Mouse (Mus musculus): ENCODE results near the gene Kcnip3. TPM values are rescaled to one million over a fixed set of nuclear protein-coding genes. Genes with fewer than 3 reads are reported as not detected.

Gene Kcnip3
- polyA plus RNA-seq (2012; fragmentation: generic; extraction: Trizol), result 0.28 TPM

- H3ac ChIP-seq (ENCODE audit: control insufficient read depth, insufficient read length), result no peak within 1 kb of the TSS
- H3K4me3 ChIP-seq, result no peak within 1 kb of the TSS
- TF ChIP-seq MAX (IDR thresholded peaks at IDR 0.05; ENCODE audit: low read depth), result no peak
- no peak for TF ChIP-seq MYOD1 (IDR thresholded peaks at IDR 0.05; ENCODE audit: control insufficient read depth in 1 of 3, insufficient read length in 2 of 3, low read depth in 2 of 3)
- no peak for TF ChIP-seq E2F4 (IDR thresholded peaks at IDR 0.05; ENCODE audit: insufficient read depth)
- no peaks in the 10 kb centered on the region for H3K36me3 ChIP-seq (ENCODE audit: control insufficient read depth, insufficient read depth)
- H3K27me3 ChIP-seq (ENCODE audit: control insufficient read depth, insufficient read depth, insufficient read length), result peaks cover 41% of the 10 kb centered on the region
- H3K79me2 ChIP-seq (ENCODE audit: control insufficient read depth, insufficient read depth), result no peaks in the 10 kb centered on the region
- no peak within 1 kb of the TSS for H3K4me2 ChIP-seq (ENCODE audit: low read depth)
Observed at GRCm38 (mm10) chr2:127522006-127522441, at the start of gene Kcnip3. Kcnip3 (minus strand) TSS chr2:127522094.

DNA sequence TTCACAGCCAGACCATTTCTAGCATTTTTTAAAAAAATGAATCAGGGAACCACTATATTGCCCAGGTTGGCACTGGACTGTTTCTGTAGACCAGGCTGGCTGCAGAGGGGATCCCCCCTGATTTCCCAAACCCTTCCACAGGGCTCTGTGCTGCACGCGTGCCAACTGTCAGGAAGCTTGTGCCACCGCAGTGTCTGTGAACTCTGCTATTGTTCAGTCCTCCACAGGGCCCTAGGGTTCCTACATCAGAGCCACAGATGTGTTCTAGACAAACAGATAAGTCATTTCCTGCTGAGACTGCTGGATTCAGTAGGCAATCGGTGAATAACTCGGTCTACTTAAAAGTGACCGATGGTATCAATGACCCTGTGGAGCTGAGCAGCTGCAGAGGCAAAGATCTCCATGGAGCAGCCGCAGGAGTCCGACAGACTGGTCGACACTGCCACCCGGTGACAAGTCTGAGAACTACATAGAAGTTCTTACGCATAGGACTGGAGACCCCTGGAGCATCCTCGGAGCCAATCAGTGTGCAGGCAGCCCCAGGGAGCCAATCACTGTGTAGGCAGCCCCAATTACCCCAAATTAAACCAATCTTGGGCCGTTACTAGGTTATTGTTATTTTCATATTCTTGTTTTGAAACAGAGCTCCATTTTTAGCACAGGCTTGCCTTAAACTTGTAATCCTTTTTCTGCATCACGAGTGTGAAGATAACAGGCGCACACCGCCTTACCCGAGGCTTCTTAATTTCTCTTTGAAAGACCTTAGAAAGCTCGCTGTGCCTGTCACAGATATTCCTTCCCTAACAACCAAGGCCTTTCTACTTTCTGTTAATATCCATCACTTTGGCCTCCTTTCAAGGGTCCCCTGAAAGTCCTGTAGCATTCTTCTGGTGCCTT lies 37.4 kb upstream of the Kcnip3 start:
- no peaks in the 10 kb centered on the region for H3K79me2 ChIP-seq (ENCODE audit: control insufficient read depth, insufficient read depth)
- no peak overlapping the region for H3K4me3 ChIP-seq
- TF ChIP-seq MAX (IDR thresholded peaks at IDR 0.05; ENCODE audit: low read depth) (no peak), SRF (IDR thresholded peaks at IDR 0.05; ENCODE audit: control insufficient read depth, insufficient read length, low read depth) (no peak), MYOD1 (IDR thresholded peaks at IDR 0.05; ENCODE audit: control insufficient read depth in 1 of 3, insufficient read length in 2 of 3, low read depth in 2 of 3) (peak in 2 of 3 experiments; percentile 14 to 46)
- no peak overlapping the region for H3ac ChIP-seq (ENCODE audit: control insufficient read depth, insufficient read length)
- no peaks in the 10 kb centered on the region for H3K36me3 ChIP-seq (ENCODE audit: control insufficient read depth, insufficient read depth)
- H3K4me2 ChIP-seq (ENCODE audit: low read depth), result peak overlapping the region; percentile 7
- H3K27me3 ChIP-seq (ENCODE audit: control insufficient read depth, insufficient read depth, insufficient read length), result peaks cover 24% of the 10 kb centered on the region

GRCm38 (mm10) chr2:127551078-127551477 lies 29.2 kb upstream of the Kcnip3 start:
- no peak overlapping the region for H3K4me3 ChIP-seq
- H3ac ChIP-seq (ENCODE audit: control insufficient read depth, insufficient read length), result no peak overlapping the region
- no peak overlapping the region for H3K4me2 ChIP-seq (ENCODE audit: low read depth)
- H3K36me3 ChIP-seq (ENCODE audit: control insufficient read depth, insufficient read depth), result no peaks in the 10 kb centered on the region
- H3K79me2 ChIP-seq (ENCODE audit: control insufficient read depth, insufficient read depth), result no peaks in the 10 kb centered on the region
- H3K27me3 ChIP-seq (ENCODE audit: control insufficient read depth, insufficient read depth, insufficient read length), result peaks cover 4% of the 10 kb centered on the region
- TF ChIP-seq MAX (IDR thresholded peaks at IDR 0.05; ENCODE audit: low read depth), result no peak
- no peak for TF ChIP-seq TCF12 (IDR thresholded peaks at IDR 0.05; ENCODE audit: insufficient read depth, poor library complexity, severe bottlenecking)
- no peak for TF ChIP-seq POLR2A (IDR thresholded peaks at IDR 0.05; ENCODE audit: insufficient read length, low read depth)
- no peak for TF ChIP-seq USF1 (IDR thresholded peaks at IDR 0.05; ENCODE audit: low read depth)
- TF ChIP-seq POLR2AphosphoS2 (IDR thresholded peaks at IDR 0.05; ENCODE audit: insufficient read length, low read depth), result no peak
- no peak for TF ChIP-seq MYOD1 (IDR thresholded peaks at IDR 0.05; ENCODE audit: control insufficient read depth in 1 of 3, insufficient read length in 2 of 3, low read depth in 2 of 3)
- no peak for TF ChIP-seq REST (IDR thresholded peaks at IDR 0.05; ENCODE audit: insufficient read depth, insufficient read length)
- TF ChIP-seq SRF (IDR thresholded peaks at IDR 0.05; ENCODE audit: control insufficient read depth, insufficient read length, low read depth), result no peak
- no peak for TF ChIP-seq MYOG (IDR thresholded peaks at IDR 0.05; ENCODE audit: control insufficient read depth in 1 of 3, insufficient read depth in 1 of 3, insufficient read length in 2 of 3, low read depth in 2 of 3)
- TF ChIP-seq TCF3 (IDR thresholded peaks at IDR 0.05; ENCODE audit: insufficient read length, low read depth), result no peak
- TF ChIP-seq CEBPB (IDR thresholded peaks at IDR 0.05; ENCODE audit: insufficient read depth, poor library complexity, severe bottlenecking), result no peak
- no peak for TF ChIP-seq E2F4 (IDR thresholded peaks at IDR 0.05; ENCODE audit: insufficient read depth)

GRCm38 (mm10) chr2:127550446-127550845 lies 28.6 kb upstream of the Kcnip3 start:
- Histone ChIP-seq H3K36me3 (ENCODE audit: control insufficient read depth, insufficient read depth) (no peaks in the 10 kb centered on the region), H3K4me3 (no peak overlapping the region), H3K27me3 (ENCODE audit: control insufficient read depth, insufficient read depth, insufficient read length) (peaks cover 4% of the 10 kb centered on the region), H3K4me2 (ENCODE audit: low read depth) (no peak overlapping the region), H3K79me2 (ENCODE audit: control insufficient read depth, insufficient read depth) (no peaks in the 10 kb centered on the region), H3ac (ENCODE audit: control insufficient read depth, insufficient read length) (no peak overlapping the region)
- no peak for TF ChIP-seq REST (IDR thresholded peaks at IDR 0.05; ENCODE audit: insufficient read depth, insufficient read length)

DNA sequence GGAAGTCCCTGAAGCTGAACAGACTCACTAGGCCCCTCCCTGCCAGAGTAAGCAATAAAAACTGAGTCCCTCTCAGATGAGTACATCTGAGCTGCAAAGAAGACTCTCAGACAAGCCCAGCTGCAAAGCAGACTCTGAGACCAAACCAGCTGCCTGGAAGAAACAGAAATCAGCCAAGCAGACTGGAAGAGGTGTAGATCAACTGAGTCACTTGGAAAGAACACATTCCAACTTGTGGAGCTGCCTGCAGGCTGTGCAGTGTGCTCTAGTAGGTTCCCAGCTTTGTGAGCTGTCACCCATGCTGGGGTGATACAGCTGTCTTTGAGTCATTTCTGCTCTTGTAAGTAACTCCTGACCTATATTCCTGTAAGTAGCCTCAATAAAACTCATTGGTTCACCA lies 27.8 kb upstream of the Kcnip3 start:
- Histone ChIP-seq H3ac (ENCODE audit: control insufficient read depth, insufficient read length) (no peak overlapping the region), H3K27me3 (ENCODE audit: control insufficient read depth, insufficient read depth, insufficient read length) (peaks cover 11% of the 10 kb centered on the region), H3K4me2 (ENCODE audit: low read depth) (no peak overlapping the region), H3K36me3 (ENCODE audit: control insufficient read depth, insufficient read depth) (no peaks in the 10 kb centered on the region), H3K79me2 (ENCODE audit: control insufficient read depth, insufficient read depth) (no peaks in the 10 kb centered on the region), H3K4me3 (no peak overlapping the region)
- TF ChIP-seq TCF12 (IDR thresholded peaks at IDR 0.05; ENCODE audit: insufficient read depth, poor library complexity, severe bottlenecking) (no peak), E2F4 (IDR thresholded peaks at IDR 0.05; ENCODE audit: insufficient read depth) (no peak), CEBPB (IDR thresholded peaks at IDR 0.05; ENCODE audit: insufficient read depth, poor library complexity, severe bottlenecking) (no peak), POLR2AphosphoS2 (IDR thresholded peaks at IDR 0.05; ENCODE audit: insufficient read length, low read depth) (no peak), MYOG (IDR thresholded peaks at IDR 0.05; ENCODE audit: control insufficient read depth in 1 of 3, insufficient read depth in 1 of 3, insufficient read length in 2 of 3, low read depth in 2 of 3) (no peak)
